Mouse (Mus musculus) spleen, adult 18-20 months (tissue): ENCODE measurements around the gene Sfxn1.

Experiments used
- DNase-seq, 2 experiments: peaks; one replicate each; pipeline ENCODE4 v3.0.0; 2022; ENCODE audit warnings: mixed read lengths in 2 of 2

Sfxn1 gene

GRCm38 (mm10) chr13:54077470-54078174 lies 6.0 kb downstream of the Sfxn1 start:
- DNase-seq = no peak

- no peak for DNase-seq
These were observed 8.4 kb downstream of the Sfxn1 start for GRCm38 (mm10) chr13:54079782-54080759.

GRCm38 (mm10) chr13:54080785-54081184 lies 9.1 kb downstream of the Sfxn1 start:
- no peak for DNase-seq

- DNase-seq = no peak
These were observed 11.3 kb downstream of the Sfxn1 start for GRCm38 (mm10) chr13:54082946-54083345.

GRCm38 (mm10) chr13:54084178-54084577 lies 12.5 kb downstream of the Sfxn1 start:
- DNase-seq = no peak

GRCm38 (mm10) chr13:54084826-54085225 lies 13.2 kb downstream of the Sfxn1 start:
- no peak for DNase-seq

- no peak for DNase-seq
These were observed 13.6 kb downstream of the Sfxn1 start for GRCm38 (mm10) chr13:54085266-54085665.

- no peak for DNase-seq
These were observed 20.1 kb downstream of the Sfxn1 start for GRCm38 (mm10) chr13:54091719-54092118.

GRCm38 (mm10) chr13:54094349-54094748 lies 22.7 kb downstream of the Sfxn1 start:
- no peak for DNase-seq

GRCm38 (mm10) chr13:54094963-54095362 lies 23.3 kb downstream of the Sfxn1 start:
- DNase-seq = no peak

- no peak for DNase-seq
These were observed 24.1 kb downstream of the Sfxn1 start for GRCm38 (mm10) chr13:54095721-54096120.

GRCm38 (mm10) chr13:54097227-54097626 lies 25.6 kb downstream of the Sfxn1 start:
- no peak for DNase-seq

- no peak for DNase-seq
These were observed 26.1 kb downstream of the Sfxn1 start for GRCm38 (mm10) chr13:54097797-54098196.

GRCm38 (mm10) chr13:54101031-54101820 lies 29.6 kb downstream of the Sfxn1 start:
- no peak for DNase-seq

- DNase-seq = no peak
These were observed 30.4 kb downstream of the Sfxn1 start for GRCm38 (mm10) chr13:54102061-54102460.

- no peak for DNase-seq
These were observed 31.6 kb downstream of the Sfxn1 start for GRCm38 (mm10) chr13:54103271-54103670.

GRCm38 (mm10) chr13:54103866-54104265 lies 32.2 kb downstream of the Sfxn1 start:
- DNase-seq = no peak

- peak; percentile 31 to 61 for DNase-seq
These were observed 42.3 kb downstream of the Sfxn1 start for GRCm38 (mm10) chr13:54113819-54114550.

GRCm38 (mm10) chr13:54114931-54115330 lies 43.3 kb downstream of the Sfxn1 start:
- DNase-seq = no peak

- DNase-seq = no peak
These were observed 44.1 kb downstream of the Sfxn1 start for GRCm38 (mm10) chr13:54115779-54116178.

- no peak for DNase-seq
These were observed 46.7 kb downstream of the Sfxn1 start for GRCm38 (mm10) chr13:54118355-54118754.

GRCm38 (mm10) chr13:54137756-54138410 lies 66.2 kb downstream of the Sfxn1 start:
- no peak for DNase-seq
